Mouse (Mus musculus): Measurements from ENCODE around the gene Zglp1. TPM values are rescaled to one million over a fixed set of nuclear protein-coding genes. Genes with fewer than 3 reads are reported as not detected.
A peak's percentile ranks its signal among the peaks of the same experiment; 100 is the strongest.

Gene Zglp1
- total and polyA plus RNA-seq, 2 experiments from 2014 or later = 10.7 TPM; not detected in 1

DNA sequence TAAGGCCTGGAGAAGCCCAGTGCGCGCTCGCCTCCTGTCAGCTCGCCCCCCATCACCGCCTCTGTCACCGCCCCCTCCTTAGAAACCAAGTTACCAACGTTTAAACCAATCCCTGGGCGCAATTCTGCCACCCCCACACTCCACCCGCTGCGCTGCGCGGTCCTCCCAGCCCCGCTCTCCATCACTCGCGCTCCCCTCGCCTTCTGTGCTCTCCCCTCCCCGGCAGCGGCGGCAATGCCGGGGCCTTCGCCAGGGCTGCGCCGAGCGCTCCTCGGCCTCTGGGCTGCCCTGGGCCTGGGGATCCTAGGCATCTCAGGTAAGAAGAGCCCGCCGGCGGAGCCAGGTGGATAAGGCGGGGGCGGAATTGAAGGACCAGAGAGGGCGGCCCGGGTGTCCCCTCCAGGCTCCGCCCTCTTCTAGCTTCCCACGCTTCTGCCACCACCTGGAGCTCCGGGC lies 35.0 kb downstream of the Zglp1 start, which contains the start of gene Icam5:
TSS of gene Icam5 (plus strand) at position 178 of the 456 bp plus-strand sequence.
- H3K9me3 ChIP-seq (ENCODE audit: low read length) = no peaks in the 10 kb centered on the region
- TF ChIP-seq CTCF (IDR thresholded peaks at IDR 0.05) = no peak; the same call in 1 of the 2 replicates
- peak within 1 kb of the TSS; percentile 70 for H3K9ac ChIP-seq (replicated peaks; ENCODE audit: low read length, poor library complexity, severe bottlenecking)
- DNase-seq (ENCODE audit: low spot score) = peak; percentile 59
- H3K27ac ChIP-seq (ENCODE audit: low read depth, low read length) = peak within 1 kb of the TSS; percentile 52
- H3K4me2 ChIP-seq (ENCODE audit: low read depth, low read length, poor library complexity, severe bottlenecking) = peak within 1 kb of the TSS; percentile 98
- WGBS = 2% methylated on average over 33 of the region's 35 CpGs
- H3K27me3 ChIP-seq (ENCODE audit: insufficient read depth, low read length) = peaks cover 71% of the 10 kb centered on the region
- H3K4me3 ChIP-seq (ENCODE audit: low read depth, low read length) = peak within 1 kb of the TSS; percentile 58
- H3K4me1 ChIP-seq (ENCODE audit: insufficient read depth, low read length) = peaks cover 32% of the 10 kb centered on the region; the same call in 1 of the 2 replicates
- no peaks in the 10 kb centered on the region for H3K36me3 ChIP-seq (ENCODE audit: insufficient read depth, low read length)
- ATAC-seq (ENCODE audit: low FRiP score) = peak; percentile 17; the same call in 1 of the 2 replicates

DNA sequence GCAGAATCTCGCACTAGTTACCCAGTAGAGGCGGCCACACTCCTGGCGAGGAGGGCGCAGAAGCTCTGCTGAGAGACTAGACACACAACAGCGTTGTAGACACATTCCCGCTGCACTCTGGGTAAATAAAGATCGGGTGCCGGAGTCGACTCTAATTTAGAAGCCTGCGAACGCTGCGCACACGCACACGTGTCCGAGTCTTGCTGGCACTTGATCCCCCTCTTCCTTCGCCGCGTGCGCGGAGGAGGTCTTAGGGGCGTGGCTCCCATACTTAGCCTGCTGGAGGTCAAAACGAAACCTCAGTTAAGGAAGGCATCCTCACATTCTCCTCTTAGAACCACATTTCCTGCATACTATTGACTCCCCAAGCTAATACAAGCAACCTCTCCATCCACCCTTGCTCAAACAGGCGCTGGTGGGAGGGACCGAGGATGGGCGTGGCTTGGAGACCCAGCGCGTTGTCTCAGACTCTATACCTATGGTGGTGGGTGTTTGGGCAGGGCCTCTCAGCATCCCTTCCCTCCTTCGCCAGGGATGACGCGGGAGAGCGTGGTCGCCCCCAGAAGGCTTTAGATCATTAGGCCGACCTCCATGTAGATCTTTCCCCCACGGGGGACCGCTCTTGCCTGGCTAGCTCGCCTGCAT lies 35.5 kb downstream of the Zglp1 start:
- H3K4me3 ChIP-seq (ENCODE audit: low read depth, low read length) = peak overlapping the region; percentile 58
- H3K4me2 ChIP-seq (ENCODE audit: low read depth, low read length, poor library complexity, severe bottlenecking) = peak overlapping the region; percentile 98
- no peaks in the 10 kb centered on the region for H3K36me3 ChIP-seq (ENCODE audit: insufficient read depth, low read length)
- peaks cover 66% of the 10 kb centered on the region for H3K27me3 ChIP-seq (ENCODE audit: insufficient read depth, low read length)
- under 1% methylated on average over 36 of the region's 36 CpGs for WGBS
- no peaks in the 10 kb centered on the region for H3K9me3 ChIP-seq (ENCODE audit: low read length)
- peak overlapping the region; percentile 52 for H3K27ac ChIP-seq (ENCODE audit: low read depth, low read length)
- DNase-seq (ENCODE audit: low spot score) (peak; percentile 70), ATAC-seq (ENCODE audit: low FRiP score) (peak; percentile 60)
- H3K4me1 ChIP-seq (ENCODE audit: insufficient read depth, low read length) = peaks cover 26% of the 10 kb centered on the region; the same call in 1 of the 2 replicates
- TF ChIP-seq CTCF (IDR thresholded peaks at IDR 0.05) = no peak; the same call in 1 of the 2 replicates
- H3K9ac ChIP-seq (replicated peaks; ENCODE audit: low read length, poor library complexity, severe bottlenecking) = peak overlapping the region; percentile 70

DNA sequence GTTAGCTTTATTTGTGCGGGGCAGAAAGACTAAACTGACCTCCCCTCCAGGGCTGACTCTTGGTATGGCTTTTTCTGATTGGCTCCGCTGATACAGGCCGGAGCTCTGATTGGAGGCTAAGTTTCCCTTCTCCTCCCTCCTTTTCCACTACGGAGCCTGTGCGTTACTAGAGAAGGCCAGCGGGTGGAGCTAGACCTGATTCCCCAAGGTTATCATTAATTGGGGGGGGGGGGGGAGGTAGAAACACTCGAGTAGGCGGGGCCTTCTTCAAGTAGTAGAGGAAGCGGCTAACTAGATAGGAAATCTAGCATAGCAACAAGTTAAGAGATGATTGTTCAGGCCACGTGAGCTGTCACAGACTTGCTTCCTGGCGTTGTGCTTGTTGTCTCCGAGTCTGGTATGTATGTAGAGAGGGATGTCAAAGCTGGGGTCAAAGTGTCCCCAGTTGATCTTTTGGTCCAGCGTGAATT lies 36.1 kb downstream of the Zglp1 start:
- no peak overlapping the region for H3K9ac ChIP-seq (replicated peaks; ENCODE audit: low read length, poor library complexity, severe bottlenecking)
- H3K27me3 ChIP-seq (ENCODE audit: insufficient read depth, low read length) = peaks cover 61% of the 10 kb centered on the region

DNA sequence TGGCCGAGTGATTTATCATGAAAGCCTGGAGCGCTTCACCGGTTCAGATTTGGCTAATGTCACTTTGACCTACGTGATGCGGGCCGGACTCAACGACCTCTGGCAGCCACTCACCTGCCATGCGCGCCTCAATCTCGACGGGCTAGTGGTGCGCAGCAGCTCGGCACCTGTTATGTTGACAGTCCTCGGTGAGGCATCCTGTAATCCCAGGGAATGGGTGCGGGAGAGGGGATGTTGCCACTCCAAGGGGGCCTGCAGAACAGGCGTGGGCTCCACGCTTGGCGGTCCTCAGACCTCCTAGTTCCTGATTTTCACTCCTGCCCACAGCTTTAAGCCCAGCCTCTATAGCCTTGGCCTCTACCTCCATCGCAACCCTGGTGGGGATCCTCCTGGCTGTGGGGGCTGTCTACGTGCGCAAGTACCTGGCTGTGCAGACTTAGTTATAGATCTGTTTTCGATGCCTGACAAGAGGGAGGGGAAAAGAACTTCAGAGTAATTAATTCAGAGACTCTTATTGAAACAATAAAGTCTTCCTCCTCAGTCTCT lies 36.8 kb downstream of the Zglp1 start:
- no peak for ATAC-seq (ENCODE audit: low FRiP score)
- no peak for TF ChIP-seq CTCF (IDR thresholded peaks at IDR 0.05)
- H3K9ac ChIP-seq (replicated peaks; ENCODE audit: low read length, poor library complexity, severe bottlenecking) = no peak overlapping the region
- H3K4me1 ChIP-seq (ENCODE audit: insufficient read depth, low read length) = peaks cover 20% of the 10 kb centered on the region; the same call in 1 of the 2 replicates
- H3K4me3 ChIP-seq (ENCODE audit: low read depth, low read length) = no peak overlapping the region
- H3K27ac ChIP-seq (ENCODE audit: low read depth, low read length) = no peak overlapping the region
- H3K36me3 ChIP-seq (ENCODE audit: insufficient read depth, low read length) = no peaks in the 10 kb centered on the region
- no peaks in the 10 kb centered on the region for H3K9me3 ChIP-seq (ENCODE audit: low read length)
- peak overlapping the region; percentile 98; the same call in 1 of the 2 replicates for H3K4me2 ChIP-seq (ENCODE audit: low read depth, low read length, poor library complexity, severe bottlenecking)
- 22% methylated on average over 22 of the region's 22 CpGs for WGBS
- H3K27me3 ChIP-seq (ENCODE audit: insufficient read depth, low read length) = peaks cover 54% of the 10 kb centered on the region
- no peak for DNase-seq (ENCODE audit: low spot score)

More for the DNA sequence above, 36.1 kb downstream of the Zglp1 start:
- DNase-seq (ENCODE audit: low spot score) (peak; percentile 92), ATAC-seq (ENCODE audit: low FRiP score) (peak; percentile 69)
- H3K27ac ChIP-seq (ENCODE audit: low read depth, low read length) = peak overlapping the region; percentile 52
- H3K4me3 ChIP-seq (ENCODE audit: low read depth, low read length) = peak overlapping the region; percentile 58
- H3K4me1 ChIP-seq (ENCODE audit: insufficient read depth, low read length) = peaks cover 24% of the 10 kb centered on the region; the same call in 1 of the 2 replicates
- no peaks in the 10 kb centered on the region for H3K36me3 ChIP-seq (ENCODE audit: insufficient read depth, low read length)
- no peaks in the 10 kb centered on the region for H3K9me3 ChIP-seq (ENCODE audit: low read length)
- H3K4me2 ChIP-seq (ENCODE audit: low read depth, low read length, poor library complexity, severe bottlenecking) = peak overlapping the region; percentile 98
- under 1% methylated on average over 13 of the region's 13 CpGs for WGBS
- peak; percentile 73 for TF ChIP-seq CTCF (IDR thresholded peaks at IDR 0.05)

DNA sequence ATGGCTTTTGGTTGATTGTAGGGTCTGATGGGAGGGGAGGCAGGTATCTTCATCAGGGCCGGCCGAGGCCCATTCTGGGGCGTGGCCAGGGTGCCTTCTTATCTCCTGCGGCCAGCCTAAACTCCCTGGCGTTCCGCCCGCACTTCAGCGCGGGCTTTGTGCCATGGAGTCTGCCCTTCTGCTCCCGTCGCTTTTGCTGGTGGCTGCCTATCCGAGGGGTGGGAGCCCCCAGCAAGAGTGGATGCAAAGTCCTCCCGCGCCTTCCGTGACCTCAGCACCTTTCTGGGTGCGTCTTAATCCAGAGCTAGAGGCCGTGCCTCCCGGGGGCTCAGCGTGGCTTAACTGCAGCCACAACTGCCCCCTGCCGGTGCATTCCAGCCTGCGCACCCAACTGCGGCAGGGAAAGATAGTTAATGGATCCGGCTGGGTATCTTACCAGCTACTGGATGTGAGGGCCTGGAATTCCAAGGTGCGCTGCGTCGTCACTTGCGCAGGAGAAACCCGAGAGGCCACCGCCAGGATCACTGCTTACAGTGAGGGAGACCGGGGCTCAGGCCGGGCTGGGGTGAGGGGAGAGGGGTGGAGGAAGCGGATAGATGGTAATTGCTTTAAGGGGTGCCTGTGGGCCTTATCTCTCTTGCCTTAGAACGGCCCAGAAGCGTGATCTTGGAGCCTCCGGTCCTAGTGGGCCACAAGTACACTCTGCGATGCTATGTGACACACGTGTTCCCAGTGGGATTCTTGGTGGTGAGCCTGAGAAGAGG lies 37.4 kb downstream of the Zglp1 start, which contains the start of gene Icam4:
TSS of gene Icam4 (plus strand) at position 83 of the 764 bp plus-strand sequence.
- H3K4me2 ChIP-seq (ENCODE audit: low read depth, low read length, poor library complexity, severe bottlenecking) = peak within 1 kb of the TSS; percentile 44
- 2% methylated on average over 37 of the region's 37 CpGs for WGBS
- ATAC-seq (ENCODE audit: low FRiP score) (no peak), DNase-seq (ENCODE audit: low spot score) (peak; percentile 46)
- H3K9me3 ChIP-seq (ENCODE audit: low read length) = no peaks in the 10 kb centered on the region
- H3K4me3 ChIP-seq (ENCODE audit: low read depth, low read length) = peak within 1 kb of the TSS; percentile 20; the same call in 1 of the 2 replicates
- no peaks in the 10 kb centered on the region for H3K36me3 ChIP-seq (ENCODE audit: insufficient read depth, low read length)
- no peak within 1 kb of the TSS for H3K9ac ChIP-seq (replicated peaks; ENCODE audit: low read length, poor library complexity, severe bottlenecking)
- no peak within 1 kb of the TSS for H3K27ac ChIP-seq (ENCODE audit: low read depth, low read length)
- H3K4me1 ChIP-seq (ENCODE audit: insufficient read depth, low read length) = peaks cover 18% of the 10 kb centered on the region; the same call in 1 of the 2 replicates
- peak; percentile 81 for TF ChIP-seq CTCF (IDR thresholded peaks at IDR 0.05)
- H3K27me3 ChIP-seq (ENCODE audit: insufficient read depth, low read length) = peaks cover 47% of the 10 kb centered on the region
